Mouse (Mus musculus) thymus, adult 2 months (tissue): ENCODE results near the gene Ranbp3l.

Experiments
- CTCF ChIP-seq: fragments of 200-500 bp; IDR thresholded peaks from 2 replicates; pipeline ENCODE4 v1.5.1; 2012; ENCODE audit warnings: mild to moderate bottlenecking, control low read depth, low read length, moderate library complexity, borderline replicate concordance; ENCODE audit not compliant: control insufficient read depth, poor library complexity, insufficient read depth; ENCODE audit errors: extremely low read depth
- POLR2A ChIP-seq: fragments of 200-500 bp; IDR thresholded peaks from 2 replicates; pipeline ENCODE4 v1.6.1; 2012; ENCODE audit warnings: mild to moderate bottlenecking, low read length, control low read depth, moderate library complexity; ENCODE audit not compliant: control insufficient read depth, poor library complexity, insufficient read depth; ENCODE audit errors: extremely low read depth

DNA sequence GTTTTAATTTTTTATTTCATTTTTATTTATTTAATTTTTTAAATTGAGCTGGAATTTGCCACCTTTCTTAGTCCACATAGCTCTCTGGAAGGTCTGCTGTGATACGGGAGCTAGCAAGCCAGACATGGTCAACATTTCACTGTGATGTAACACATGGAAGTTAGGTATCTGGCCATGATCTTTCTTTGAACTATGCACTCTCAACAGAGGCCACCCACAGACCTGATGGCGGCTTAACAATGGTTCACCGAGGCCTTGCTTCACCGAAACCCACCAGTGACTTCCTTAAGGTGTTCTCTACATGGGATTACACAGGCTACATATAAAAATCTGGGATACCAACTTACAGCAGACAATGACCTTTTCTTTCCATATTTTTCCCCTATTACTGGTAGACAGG, 146.4 kb downstream of the Ranbp3l start:
- TF ChIP-seq CTCF, result no peak
- no peak for TF ChIP-seq POLR2A
